Mouse (Mus musculus) MEL (cell line): Measurements from ENCODE around the gene Lrrc8a. TPM values are rescaled to one million over a fixed set of nuclear protein-coding genes. Genes with fewer than 3 reads are reported as not detected.

Source experiments
- DNase-seq: peaks from one replicate; pipeline ENCODE4 v3.0.0; 2011; ENCODE audit warnings: low read depth, low spot score
- H3K27ac ChIP-seq: 2 replicates; pipeline ENCODE4 v1.5.1; 2012; ENCODE audit warnings: low read depth, mild to moderate bottlenecking, control low read depth, low read length, moderate library complexity; ENCODE audit not compliant: control insufficient read depth
- H3K27me3 ChIP-seq, 2 experiments: fragments of 150-350 bp in 1 of 2; sonication (generic) in 1 of 2; 2 replicates each; pipeline ENCODE4 v1.6.1; 2012; ENCODE audit warnings: low read length in 2 of 2, mild to moderate bottlenecking in 2 of 2, improper control_type of control experiment in 1 of 2, moderate library complexity in 1 of 2; ENCODE audit not compliant: insufficient read depth in 2 of 2, control insufficient read depth in 1 of 2
- H3K36me3 ChIP-seq, 2 experiments: 2 replicates each; pipeline ENCODE4 v1.6.1; 2012 to 2014; ENCODE audit warnings: low read length in 2 of 2, improper control_type of control experiment in 1 of 2, inconsistent platforms in 1 of 2, mild to moderate bottlenecking in 1 of 2; ENCODE audit not compliant: insufficient read depth in 2 of 2, control insufficient read depth in 1 of 2
- H3K4me1 ChIP-seq, 2 experiments: fragments of 150-350 bp in 1 of 2; sonication (generic) in 1 of 2; 2 replicates each; pipeline ENCODE4 v1.6.1; 2012; ENCODE audit warnings: low read length in 2 of 2, improper control_type of control experiment in 1 of 2, mild to moderate bottlenecking in 1 of 2; ENCODE audit not compliant: insufficient read depth in 2 of 2, control insufficient read depth in 1 of 2
- H3K4me3 ChIP-seq, 2 experiments: fragments of 150-350 bp in 1 of 2; sonication (generic) in 1 of 2; 2 replicates each; pipeline ENCODE4 v1.5.1; 2012; ENCODE audit warnings: low read depth in 2 of 2, low read length in 2 of 2, mild to moderate bottlenecking in 2 of 2, moderate library complexity in 2 of 2, control low read depth in 1 of 2, improper control_type of control experiment in 1 of 2; ENCODE audit not compliant: control insufficient read depth in 1 of 2, insufficient read depth in 1 of 2
- H3K79me2 ChIP-seq: 2 replicates; pipeline ENCODE4 v1.6.1; 2012; ENCODE audit warnings: mild to moderate bottlenecking, low read length, moderate library complexity; ENCODE audit not compliant: control insufficient read depth, poor library complexity, insufficient read depth
- H3K9ac ChIP-seq: 2 replicates; pipeline ENCODE4 v1.6.1; 2012; ENCODE audit warnings: low read depth, mild to moderate bottlenecking, control low read depth, low read length, moderate library complexity; ENCODE audit not compliant: control insufficient read depth, poor library complexity, severe bottlenecking
- H3K9me3 ChIP-seq: fragments of 150-350 bp; sonication (generic); replicated peaks from 2 replicates; pipeline ENCODE4 v1.6.1; 2012; ENCODE audit warnings: mild to moderate bottlenecking, low read length, improper control_type of control experiment, moderate library complexity; ENCODE audit not compliant: insufficient read depth
- CHD1 ChIP-seq: IDR thresholded peaks from 2 replicates; pipeline ENCODE4 v1.6.1; 2012; ENCODE audit warnings: low read depth, mild to moderate bottlenecking, inconsistent platforms, low read length, improper control_type of control experiment
- CHD2 ChIP-seq: IDR thresholded peaks from 2 replicates; pipeline ENCODE4 v1.6.1; 2011; ENCODE audit warnings: low read length, improper control_type of control experiment
- CTCF ChIP-seq, 3 experiments: IDR thresholded peaks in 2 of 3; conservative IDR thresholded peaks in 1 of 3; 2 replicates each; pipeline ENCODE4 v1.5.1; 2011 to 2012; ENCODE audit warnings: low read length in 3 of 3, low read depth in 2 of 3, mild to moderate bottlenecking in 2 of 3, improper control_type of control experiment in 1 of 3, inconsistent platforms in 1 of 3, mixed read lengths in 1 of 3, moderate library complexity in 1 of 3; ENCODE audit not compliant: control insufficient read depth in 1 of 3, insufficient read depth in 1 of 3, poor library complexity in 1 of 3, severe bottlenecking in 1 of 3
- E2F4 ChIP-seq: IDR thresholded peaks from 2 replicates; pipeline ENCODE4 v1.6.1; 2011; ENCODE audit warnings: low read depth, low read length, improper control_type of control experiment, borderline replicate concordance
- ELF1 ChIP-seq: IDR thresholded peaks from 2 replicates; pipeline ENCODE4 v1.6.1; 2014; ENCODE audit warnings: low read depth, mild to moderate bottlenecking, inconsistent platforms, low read length, improper control_type of control experiment, moderate library complexity
- EP300 ChIP-seq, 2 experiments: IDR thresholded peaks; 2 replicates each; pipeline ENCODE4 v1.6.1; 2011; ENCODE audit warnings: improper control_type of control experiment in 2 of 2, low read length in 2 of 2, low read depth in 1 of 2, mild to moderate bottlenecking in 1 of 2
- GABPA ChIP-seq: IDR thresholded peaks from 2 replicates; pipeline ENCODE4 v1.6.1; 2012; ENCODE audit warnings: low read depth, mild to moderate bottlenecking, inconsistent platforms, low read length, improper control_type of control experiment, moderate library complexity
- HCFC1 ChIP-seq: IDR thresholded peaks from 2 replicates; pipeline ENCODE4 v1.6.1; 2012; ENCODE audit warnings: low read depth, mild to moderate bottlenecking, inconsistent platforms, low read length, improper control_type of control experiment, moderate library complexity
- JUND ChIP-seq: IDR thresholded peaks from 2 replicates; pipeline ENCODE4 v1.6.1; 2011; ENCODE audit warnings: low read depth, mild to moderate bottlenecking, improper control_type of control experiment, low read length
- KAT2A ChIP-seq: conservative IDR thresholded peaks from 2 replicates; pipeline ENCODE4 v1.6.1; 2012; ENCODE audit warnings: low read depth, low read length, improper control_type of control experiment, inconsistent platforms
- MAFK ChIP-seq: IDR thresholded peaks from 2 replicates; pipeline ENCODE4 v1.6.1; 2011; ENCODE audit warnings: low read depth, mild to moderate bottlenecking, low read length, improper control_type of control experiment, borderline replicate concordance
- MAZ ChIP-seq: IDR thresholded peaks from 2 replicates; pipeline ENCODE4 v1.6.1; 2012; ENCODE audit warnings: low read depth, mild to moderate bottlenecking, inconsistent platforms, low read length, improper control_type of control experiment
- MYB ChIP-seq: IDR thresholded peaks from 2 replicates; pipeline ENCODE4 v1.6.1; 2011; ENCODE audit warnings: mild to moderate bottlenecking, low read depth, low read length, improper control_type of control experiment
- MYC ChIP-seq: IDR thresholded peaks from 2 replicates; pipeline ENCODE4 v1.6.1; 2011; ENCODE audit warnings: low read depth, mild to moderate bottlenecking, low read length, improper control_type of control experiment, moderate library complexity
- POLR2A ChIP-seq, 2 experiments: IDR thresholded peaks; 2 replicates each; pipeline ENCODE4 v1.6.1; 2011 to 2012; ENCODE audit warnings: low read length in 2 of 2, mild to moderate bottlenecking in 2 of 2, control low read depth in 1 of 2, improper control_type of control experiment in 1 of 2, low read depth in 1 of 2, moderate library complexity in 1 of 2; ENCODE audit not compliant: control insufficient read depth in 1 of 2, insufficient read depth in 1 of 2, poor library complexity in 1 of 2
- RCOR1 ChIP-seq: IDR thresholded peaks from 2 replicates; pipeline ENCODE4 v1.6.1; 2012; ENCODE audit warnings: low read depth, mild to moderate bottlenecking, inconsistent platforms, low read length, improper control_type of control experiment
- SIN3A ChIP-seq: IDR thresholded peaks from 2 replicates; pipeline ENCODE4 v1.6.1; 2012; ENCODE audit warnings: low read length, improper control_type of control experiment, inconsistent platforms
- TAL1 ChIP-seq: IDR thresholded peaks from 2 replicates; pipeline ENCODE4 v1.6.1; 2012; ENCODE audit warnings: mild to moderate bottlenecking, inconsistent platforms, low read length, moderate library complexity, mixed read lengths
- TBP ChIP-seq: IDR thresholded peaks from 2 replicates; pipeline ENCODE4 v1.8.0; 2011; ENCODE audit warnings: low read depth, low read length, improper control_type of control experiment
- TCF12 ChIP-seq: IDR thresholded peaks from 2 replicates; pipeline ENCODE4 v1.6.1; 2014; ENCODE audit warnings: low read depth, mild to moderate bottlenecking, inconsistent platforms, low read length, improper control_type of control experiment, moderate library complexity
- UBTF ChIP-seq: IDR thresholded peaks from 2 replicates; pipeline ENCODE4 v1.6.1; 2012; ENCODE audit warnings: low read depth, mild to moderate bottlenecking, inconsistent platforms, low read length, improper control_type of control experiment, moderate library complexity, borderline replicate concordance; ENCODE audit not compliant: insufficient read depth
- USF1 ChIP-seq: IDR thresholded peaks from 2 replicates; pipeline ENCODE4 v1.6.1; 2014; ENCODE audit warnings: low read depth, mild to moderate bottlenecking, inconsistent platforms, low read length, improper control_type of control experiment, moderate library complexity
- ZC3H11A ChIP-seq: IDR thresholded peaks from 2 replicates; pipeline ENCODE4 v1.6.1; 2012; ENCODE audit warnings: low read depth, mild to moderate bottlenecking, inconsistent platforms, low read length, improper control_type of control experiment
- ZMIZ1 ChIP-seq: IDR thresholded peaks from 2 replicates; pipeline ENCODE4 v1.6.1; 2012; ENCODE audit warnings: low read depth, mild to moderate bottlenecking, inconsistent platforms, low read length, improper control_type of control experiment, moderate library complexity
- polyA plus RNA-seq, 2 experiments: library from polyadenylated mRNA; stranded (reverse) in 1 of 2; unstranded in 1 of 2; fragments of >175 nt in 1 of 2; fragments of >200 nt in 1 of 2; gene quantifications; 2 replicates each; pipeline versions ENCODE4 v1.2.1 to v1.2.4; 2012; ENCODE audit warnings: low replicate concordance in 2 of 2, low read depth in 1 of 2; ENCODE audit not compliant: insufficient read length in 2 of 2, insufficient read depth in 1 of 2, missing spikeins in 1 of 2
- total RNA-seq: library from RNA; depleted of rRNA; stranded (reverse); fragments of 300-350 nt; gene quantifications from 2 replicates; pipeline ENCODE4 v1.2.3, GENCODE M21; 2012

Gene Lrrc8a
- total and polyA plus RNA-seq, 3 experiments, result 6.9 to 8.3 TPM; not detected in 1

DNA sequence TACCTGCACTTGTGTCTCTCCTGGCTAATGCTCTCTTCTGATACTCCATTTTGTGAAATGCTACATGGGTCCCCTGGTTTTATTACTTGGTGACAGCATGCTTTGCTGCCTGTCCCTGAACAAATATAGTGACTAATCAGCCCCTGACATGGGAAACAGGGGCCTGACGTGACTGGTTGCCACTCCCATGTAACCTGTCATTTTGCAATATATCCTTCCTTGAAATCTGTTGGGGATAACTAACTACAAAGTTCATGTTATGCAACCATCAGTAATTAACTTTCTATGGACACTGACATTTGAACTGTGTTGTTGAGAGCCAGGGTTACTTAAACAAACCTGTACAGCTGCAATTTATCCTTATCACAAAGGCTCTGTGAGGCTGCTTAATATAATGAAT lies 37.5 kb upstream of the Lrrc8a start:
- H3K4me3 ChIP-seq, result no peak overlapping the region
- H3K27ac ChIP-seq, result no peak overlapping the region
- DNase-seq, result no peak
- no peaks in the 10 kb centered on the region for H3K27me3 ChIP-seq
- H3K79me2 ChIP-seq, result no peaks in the 10 kb centered on the region; the same call in 1 of the 2 replicates
- no peaks in the 10 kb centered on the region for H3K36me3 ChIP-seq
- H3K4me1 ChIP-seq, result peaks cover 0 to 3% of the 10 kb centered on the region in 2 experiments; a peak in 1 of 4 replicates
- no peak overlapping the region for H3K9ac ChIP-seq
- no peaks in the 10 kb centered on the region for H3K9me3 ChIP-seq
- TF ChIP-seq MYB (no peak), POLR2A (IDR thresholded peaks at IDR 0.05; ENCODE audit: control insufficient read depth in 1 of 2, insufficient read depth in 1 of 2, low read depth in 1 of 2, low read length in 2 of 2, poor library complexity in 1 of 2) (no peak), TAL1 (no peak), ZC3H11A (no peak), USF1 (no peak), HCFC1 (no peak), JUND (no peak), UBTF (no peak), ZMIZ1 (no peak), TBP (no peak), MAFK (no peak), E2F4 (no peak)

DNA sequence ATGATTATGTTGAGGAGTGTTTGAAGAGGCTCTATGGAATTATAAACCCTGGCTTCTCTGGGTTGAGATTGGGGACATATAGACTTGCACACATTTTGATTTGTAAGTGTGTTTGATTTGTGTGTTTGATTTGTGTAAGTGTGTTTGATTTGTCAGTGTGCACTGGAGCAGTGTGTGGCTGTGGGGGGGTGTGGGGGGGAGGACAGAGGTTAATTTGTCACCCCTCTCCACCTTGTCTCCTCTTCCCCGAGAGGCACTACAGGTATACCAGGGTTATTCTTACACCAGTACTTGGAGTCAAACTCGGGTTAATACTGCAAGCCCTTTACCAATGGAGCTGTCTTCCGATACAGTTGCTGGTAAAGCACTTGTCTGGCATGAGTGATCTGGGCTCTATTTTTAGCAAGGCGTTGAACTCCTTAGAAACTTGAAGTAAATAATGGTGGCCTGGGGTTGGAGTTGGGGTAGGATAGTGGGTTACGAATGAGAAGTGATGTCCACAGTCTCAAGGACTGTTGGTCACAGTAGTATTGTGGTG lies 37.1 kb upstream of the Lrrc8a start:
- Histone ChIP-seq H3K27me3 (no peaks in the 10 kb centered on the region), H3K9ac (no peak overlapping the region), H3K79me2 (no peaks in the 10 kb centered on the region; the same call in 1 of the 2 replicates), H3K4me1 (peaks cover 0 to 3% of the 10 kb centered on the region in 2 experiments; a peak in 1 of 4 replicates), H3K9me3 (no peaks in the 10 kb centered on the region), H3K36me3 (no peaks in the 10 kb centered on the region)
- DNase-seq, result no peak
- no peak for TF ChIP-seq CTCF (IDR thresholded peaks at IDR 0.05 in 2 of 3, conservative IDR thresholded peaks at IDR 0.05 in 1 of 3; ENCODE audit: control insufficient read depth in 1 of 3, insufficient read depth in 1 of 3, low read depth in 2 of 3, low read length in 3 of 3, poor library complexity in 1 of 3, severe bottlenecking in 1 of 3)
- TF ChIP-seq MAZ, result no peak
- TF ChIP-seq MYC, result no peak
- TF ChIP-seq USF1, result no peak
- TF ChIP-seq EP300 (IDR thresholded peaks at IDR 0.05; ENCODE audit: low read depth in 1 of 2, low read length in 2 of 2), result no peak
- TF ChIP-seq MAFK, result no peak
- TF ChIP-seq ZMIZ1, result no peak
- TF ChIP-seq RCOR1, result no peak
- no peak for TF ChIP-seq ELF1
- no peak for TF ChIP-seq GABPA
- TF ChIP-seq CHD2, result no peak
- no peak for TF ChIP-seq TCF12
- no peak for TF ChIP-seq E2F4
- TF ChIP-seq CHD1, result no peak
- TF ChIP-seq SIN3A, result no peak
- no peak for TF ChIP-seq KAT2A
- TF ChIP-seq UBTF, result no peak
- TF ChIP-seq, all 39 proteins: peak for 0
- Histone ChIP-seq H3K4me3 (no peak overlapping the region), H3K27ac (no peak overlapping the region)
